Mouse (Mus musculus) small intestine, adult 2 months (tissue): ENCODE results near the gene Dtymk.

Source experiments
- CTCF ChIP-seq: fragments of 200-500 bp; IDR thresholded peaks from 2 replicates; pipeline ENCODE4 v1.5.1; 2012; ENCODE audit warnings: low read depth, mild to moderate bottlenecking, control low read depth, inconsistent platforms, low read length, moderate library complexity, mixed read lengths; ENCODE audit not compliant: insufficient replicate concordance, insufficient read length; ENCODE audit errors: extremely low read depth
- POLR2A ChIP-seq: fragments of 200-500 bp; IDR thresholded peaks from 2 replicates; pipeline ENCODE4 v1.6.1; 2012; ENCODE audit warnings: low read depth, mild to moderate bottlenecking, control low read depth, inconsistent platforms, low read length, moderate library complexity

- no peak for TF ChIP-seq POLR2A
- TF ChIP-seq CTCF: peak; percentile 2; the same call in 1 of the 2 replicates
These were observed 22.9 kb upstream of the Dtymk start, which contains the start of gene D2hgdh for GRCm38 (mm10) chr1:93824609-93825008.
